Mouse (Mus musculus) naive thymus-derived CD4-positive, alpha-beta T cell, adult 2 months (primary cell): ENCODE measurements at regions not wholly inside any gene's neighbourhood (a gene's known extent, or its start where the extent isn't known, plus 50 kb on each side); places are given as distances from the start of the nearest gene placed in this dataset.
A peak's percentile ranks its signal among the peaks of the same experiment; 100 is the strongest.

Source experiments
- DNase-seq: peaks from one replicate; pipeline ENCODE4 v3.0.0-alpha.2; 2011; ENCODE audit warnings: low read depth

GRCm38 (mm10) chr1:43247609-43248008 is 50.8 kb upstream of the Fhl2 start:
- no peak for DNase-seq

GRCm38 (mm10) chr1:43250281-43250680 is 53.5 kb upstream of the Fhl2 start:
- DNase-seq: no peak

GRCm38 (mm10) chr1:43251356-43251755 is 54.6 kb upstream of the Fhl2 start:
- no peak for DNase-seq

- DNase-seq: no peak
Observed at GRCm38 (mm10) chr1:43254129-43254528, 57.3 kb upstream of the Fhl2 start.

GRCm38 (mm10) chr1:43256078-43256477 is 59.3 kb upstream of the Fhl2 start:
- DNase-seq: no peak

- no peak for DNase-seq
Observed at GRCm38 (mm10) chr1:43257909-43258308, 61.1 kb upstream of the Fhl2 start.

- no peak for DNase-seq
Observed at GRCm38 (mm10) chr1:43259841-43260240, 63.1 kb upstream of the Fhl2 start.

- no peak for DNase-seq
Observed at GRCm38 (mm10) chr1:43260491-43260890, 63.7 kb upstream of the Fhl2 start.

GRCm38 (mm10) chr1:43264407-43264889 is 67.7 kb upstream of the Fhl2 start:
- DNase-seq: peak; percentile 75

GRCm38 (mm10) chr1:43265699-43266455 is 69.1 kb upstream of the Fhl2 start:
- DNase-seq: no peak

GRCm38 (mm10) chr1:43269685-43270084 is 72.9 kb upstream of the Fhl2 start:
- DNase-seq: no peak

GRCm38 (mm10) chr1:43273236-43273868 is 76.6 kb upstream of the Fhl2 start:
- no peak for DNase-seq

- DNase-seq: no peak
Observed at GRCm38 (mm10) chr1:43291736-43292135, 95.0 kb upstream of the Fhl2 start.

- DNase-seq: no peak
Observed at GRCm38 (mm10) chr1:43292561-43292960, 95.8 kb upstream of the Fhl2 start.

- DNase-seq: no peak
Observed at GRCm38 (mm10) chr1:43294221-43295012, 97.6 kb upstream of the Fhl2 start.

- DNase-seq: no peak
Observed at GRCm38 (mm10) chr1:43297579-43297978, 100.8 kb upstream of the Fhl2 start.

- DNase-seq: no peak
Observed at GRCm38 (mm10) chr1:43298746-43299145, 102.0 kb upstream of the Fhl2 start.

GRCm38 (mm10) chr1:43299490-43300302 is 102.9 kb upstream of the Fhl2 start:
- peak; percentile 79 for DNase-seq

GRCm38 (mm10) chr1:43300676-43301075 is 103.9 kb upstream of the Fhl2 start:
- DNase-seq: no peak

- DNase-seq: no peak
Observed at GRCm38 (mm10) chr1:43301866-43302571, 105.2 kb upstream of the Fhl2 start.

GRCm38 (mm10) chr1:43302657-43303056 is 105.9 kb upstream of the Fhl2 start:
- no peak for DNase-seq
